Mouse (Mus musculus) embryonic facial prominence, embryonic 14.5 days (tissue): ENCODE measurements around the gene Ptp4a2. TPM values are rescaled to one million over a fixed set of nuclear protein-coding genes. Genes with fewer than 3 reads are reported as not detected.

Experiments used
- ATAC-seq: fragments of 200-750 bp; cut with Nextera tagmentation; 2 replicates; pipeline ENCODE4 v1.8.0; 2017; ENCODE audit warnings: low read depth, moderate number of reproducible peaks, moderate TSS enrichment
- DNase-seq: peaks from one replicate; pipeline ENCODE4 v3.0.0-alpha.2; 2015; ENCODE audit warnings: low spot score
- H3K27ac ChIP-seq: fragments of 300-500 bp; sonication (generic); replicated peaks from 2 replicates; pipeline ENCODE4 v1.5.1; 2014; ENCODE audit warnings: low read depth, mild to moderate bottlenecking, low read length, moderate library complexity
- H3K27me3 ChIP-seq: fragments of 300-500 bp; sonication (generic); replicated peaks from 2 replicates; pipeline ENCODE4 v1.6.1; 2014; ENCODE audit warnings: low read length; ENCODE audit not compliant: control insufficient read depth, insufficient read depth
- H3K36me3 ChIP-seq: fragments of 300-500 bp; sonication (generic); 2 replicates; pipeline ENCODE4 v1.6.1; 2014; ENCODE audit warnings: low read length, mixed read lengths; ENCODE audit not compliant: control insufficient read depth, insufficient read depth
- H3K4me1 ChIP-seq: fragments of 300-500 bp; sonication (generic); 2 replicates; pipeline ENCODE4 v1.6.1; 2014; ENCODE audit warnings: antibody characterized with exemption, low read length; ENCODE audit not compliant: control insufficient read depth, insufficient read depth
- H3K4me2 ChIP-seq: fragments of 300-500 bp; sonication (generic); 2 replicates; pipeline ENCODE4 v1.6.1; 2014; ENCODE audit warnings: low read depth, mild to moderate bottlenecking, low read length, moderate library complexity, mixed read lengths
- H3K4me3 ChIP-seq: fragments of 300-500 bp; sonication (generic); 2 replicates; pipeline ENCODE4 v1.5.1; 2014; ENCODE audit warnings: low read depth, mild to moderate bottlenecking, low read length
- H3K9ac ChIP-seq: fragments of 300-500 bp; sonication (generic); 2 replicates; pipeline ENCODE4 v1.6.1; 2014; ENCODE audit warnings: low read depth, mild to moderate bottlenecking, low read length, moderate library complexity, mixed read lengths
- H3K9me3 ChIP-seq: fragments of 300-500 bp; sonication (generic); 2 replicates; pipeline ENCODE4 v1.6.1; 2016; ENCODE audit warnings: low read length; ENCODE audit not compliant: control insufficient read depth
- WGBS: fragments of 180-500 bp; shearing (Covaris S2); extraction: QIAGEN DNeasy Blood & Tissue Kit; methylation state at CpG from one replicate; pipeline ENCODE4 v1.1.7; 2014; 5-methylcytosine and 5-hydroxymethylcytosine counted together
- polyA plus RNA-seq: library from polyadenylated mRNA; unstranded; fragments of >200 nt; fragmentation: Nextera tagmentation; extraction: Ambion mirVana; gene quantifications from 2 replicates; pipeline ENCODE4 v1.2.1, GENCODE M21; 2014

Ptp4a2 gene
- polyA plus RNA-seq, 1 experiment from 2014 or later = 319 TPM

DNA sequence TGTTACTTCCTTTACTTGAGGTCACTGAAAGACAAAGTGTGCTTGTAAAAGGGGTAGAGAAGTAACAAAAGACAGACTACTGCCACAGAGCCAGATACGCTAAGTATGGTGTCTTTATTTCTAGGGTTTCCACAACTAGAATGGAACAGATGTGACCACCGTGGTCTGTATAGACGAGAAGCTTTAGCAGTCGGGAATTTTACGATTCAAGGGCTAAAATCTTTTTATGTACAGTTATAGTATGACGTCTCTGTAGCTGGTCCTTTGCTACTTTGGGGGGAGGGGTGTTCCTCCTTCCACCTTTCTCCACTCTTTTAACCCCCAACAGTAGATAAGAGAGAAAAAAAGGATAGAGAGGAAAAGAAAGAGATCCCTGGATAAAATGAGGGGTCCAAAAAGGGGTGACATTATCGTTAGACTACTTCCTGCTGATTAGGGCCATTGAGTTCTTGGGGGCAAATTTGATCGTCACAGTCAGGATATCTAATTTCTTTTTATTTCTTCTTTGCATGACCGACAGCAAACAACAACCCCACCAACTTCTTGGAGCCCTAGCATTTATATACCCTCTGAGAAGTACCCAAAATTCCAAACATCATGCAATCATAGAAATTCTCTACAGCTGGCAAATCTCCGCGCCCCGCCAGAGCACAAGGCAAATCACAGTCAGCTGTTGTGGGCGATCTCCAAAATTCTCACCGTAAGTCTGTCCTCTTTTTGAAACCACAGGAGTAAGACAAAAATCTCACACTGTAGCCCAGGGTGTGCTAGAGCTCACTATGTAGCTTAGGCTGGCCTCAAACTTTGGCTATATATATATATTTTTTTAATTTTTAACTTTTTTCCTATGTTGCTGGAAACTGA, 818 bp downstream of the Ptp4a2 start:
- ATAC-seq = no peak
- WGBS = 51% methylated on average over 14 of the region's 14 CpGs
- Histone ChIP-seq H3K27ac (peak overlapping the region; percentile 59; the same call in 1 of the 2 replicates), H3K9ac (no peak overlapping the region), H3K4me1 (peaks cover 13% of the 10 kb centered on the region), H3K9me3 (no peaks in the 10 kb centered on the region), H3K4me3 (0 out of 2 replicates have a peak overlapping the region, but pooled peaks have one; percentile 37), H3K27me3 (no peaks in the 10 kb centered on the region), H3K36me3 (no peaks in the 10 kb centered on the region), H3K4me2 (peak overlapping the region; percentile 63)
- peak; percentile 30 for DNase-seq

DNA sequence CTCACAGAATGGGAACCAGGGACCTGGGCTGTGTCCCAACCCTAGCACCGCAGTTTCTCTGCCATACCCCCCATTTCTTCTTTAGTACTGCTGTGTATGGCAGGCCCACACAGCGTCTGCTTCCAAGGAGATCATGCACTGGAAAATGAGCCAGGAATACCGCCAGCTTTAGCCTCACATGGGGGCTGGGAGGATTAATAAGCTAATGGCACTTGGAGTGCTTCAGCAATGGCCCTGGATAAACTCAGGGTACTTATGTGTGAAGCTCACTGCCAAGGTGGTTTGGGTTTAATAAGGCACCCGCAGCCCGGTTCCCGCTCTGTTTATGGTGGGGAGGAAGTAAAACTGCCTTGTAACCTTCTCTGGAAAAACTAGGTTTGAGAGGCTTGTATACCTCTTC, 6.6 kb downstream of the Ptp4a2 start:
- H3K4me1 ChIP-seq = peaks cover 38% of the 10 kb centered on the region
- no peak overlapping the region for H3K4me3 ChIP-seq
- no peaks in the 10 kb centered on the region for H3K36me3 ChIP-seq
- H3K27me3 ChIP-seq = no peaks in the 10 kb centered on the region
- H3K27ac ChIP-seq = peak overlapping the region; percentile 6; the same call in 1 of the 2 replicates
- WGBS = 62% methylated on average over 6 of the region's 6 CpGs
- no peak overlapping the region for H3K4me2 ChIP-seq
- H3K9ac ChIP-seq = no peak overlapping the region
- DNase-seq = peak; percentile 54
- no peaks in the 10 kb centered on the region for H3K9me3 ChIP-seq
- ATAC-seq = no peak

DNA sequence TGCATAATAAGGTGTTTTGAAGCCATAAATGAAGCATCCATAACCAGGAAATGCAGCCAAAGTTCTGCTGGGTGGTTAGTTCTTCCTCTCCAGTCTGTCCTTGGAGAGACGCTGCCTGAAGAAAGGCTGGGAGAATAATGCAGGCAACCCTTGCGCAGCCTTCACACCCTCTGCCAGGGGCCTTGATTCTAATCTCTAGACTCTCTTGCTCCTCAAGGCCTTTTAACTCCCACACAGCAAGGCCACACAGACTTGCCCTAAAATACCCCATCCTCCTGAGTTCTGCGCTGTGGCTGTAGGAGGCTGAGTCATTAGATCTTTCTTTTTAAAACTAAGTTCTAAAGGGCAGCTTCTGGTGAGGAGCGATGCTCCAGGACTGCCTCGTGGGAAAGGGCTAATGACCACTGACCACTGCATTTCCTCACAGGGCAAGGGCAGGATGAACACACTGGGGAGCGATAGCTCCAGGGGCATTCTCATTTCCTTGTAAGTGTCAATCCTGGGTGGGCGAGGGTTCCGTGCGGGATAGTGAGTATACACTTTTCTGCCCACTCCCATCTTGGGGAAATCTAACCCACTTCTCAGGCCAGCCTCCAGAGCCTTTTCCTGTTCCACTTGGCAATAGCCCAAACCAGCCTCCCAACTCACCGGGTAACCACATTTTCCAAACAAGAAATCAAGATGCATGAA, 7.6 kb downstream of the Ptp4a2 start:
- Histone ChIP-seq H3K4me1 (peaks cover 48% of the 10 kb centered on the region), H3K27me3 (no peaks in the 10 kb centered on the region), H3K4me2 (peak overlapping the region; percentile 80), H3K4me3 (no peak overlapping the region), H3K36me3 (no peaks in the 10 kb centered on the region), H3K27ac (peak overlapping the region; percentile 95), H3K9me3 (no peaks in the 10 kb centered on the region), H3K9ac (no peak overlapping the region)
- DNase-seq = peak; percentile 67
- WGBS = 58% methylated on average over 10 of the region's 10 CpGs
- ATAC-seq = no peak

DNA sequence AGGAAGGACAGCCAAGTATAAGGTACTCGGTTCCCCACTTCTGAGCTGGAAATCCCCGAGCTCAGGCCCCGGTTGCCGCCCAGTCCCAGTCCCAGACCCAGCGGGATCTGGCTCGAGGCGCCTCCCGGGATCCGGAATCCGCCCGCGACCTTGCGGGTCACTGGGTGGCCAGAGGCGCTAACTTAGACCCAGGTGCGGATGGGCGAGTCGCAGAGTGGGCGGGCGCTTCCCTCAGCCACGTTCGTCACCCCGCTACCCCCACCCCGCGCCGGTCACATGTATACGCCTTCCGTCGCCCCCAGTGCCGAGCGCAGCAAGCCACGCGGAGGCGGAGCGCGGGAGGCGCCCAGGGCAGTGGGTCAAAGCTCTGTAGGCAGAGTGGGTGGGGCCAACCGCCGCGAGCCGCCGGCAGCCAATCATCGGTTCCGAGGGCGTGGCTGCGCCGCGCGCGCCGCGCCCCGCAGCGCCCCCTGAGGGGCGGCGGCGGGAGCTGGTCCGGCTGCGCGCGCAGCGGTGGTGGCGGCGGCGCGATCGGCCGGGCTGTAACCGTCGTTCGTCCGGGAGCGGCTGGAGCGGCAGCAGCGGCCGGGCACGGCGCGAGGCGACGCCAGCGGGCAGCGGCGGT, 8.8 kb downstream of the Ptp4a2 start:
- Histone ChIP-seq H3K36me3 (no peaks in the 10 kb centered on the region), H3K9ac (peak overlapping the region; percentile 94), H3K4me3 (peak overlapping the region; percentile 83), H3K27me3 (no peaks in the 10 kb centered on the region), H3K9me3 (no peaks in the 10 kb centered on the region), H3K4me2 (peak overlapping the region; percentile 80), H3K27ac (peak overlapping the region; percentile 95), H3K4me1 (peaks cover 48% of the 10 kb centered on the region)
- DNase-seq (peak; percentile 98), ATAC-seq (peak; percentile 96)
- under 1% methylated on average over 25 of the region's 83 CpGs for WGBS

DNA sequence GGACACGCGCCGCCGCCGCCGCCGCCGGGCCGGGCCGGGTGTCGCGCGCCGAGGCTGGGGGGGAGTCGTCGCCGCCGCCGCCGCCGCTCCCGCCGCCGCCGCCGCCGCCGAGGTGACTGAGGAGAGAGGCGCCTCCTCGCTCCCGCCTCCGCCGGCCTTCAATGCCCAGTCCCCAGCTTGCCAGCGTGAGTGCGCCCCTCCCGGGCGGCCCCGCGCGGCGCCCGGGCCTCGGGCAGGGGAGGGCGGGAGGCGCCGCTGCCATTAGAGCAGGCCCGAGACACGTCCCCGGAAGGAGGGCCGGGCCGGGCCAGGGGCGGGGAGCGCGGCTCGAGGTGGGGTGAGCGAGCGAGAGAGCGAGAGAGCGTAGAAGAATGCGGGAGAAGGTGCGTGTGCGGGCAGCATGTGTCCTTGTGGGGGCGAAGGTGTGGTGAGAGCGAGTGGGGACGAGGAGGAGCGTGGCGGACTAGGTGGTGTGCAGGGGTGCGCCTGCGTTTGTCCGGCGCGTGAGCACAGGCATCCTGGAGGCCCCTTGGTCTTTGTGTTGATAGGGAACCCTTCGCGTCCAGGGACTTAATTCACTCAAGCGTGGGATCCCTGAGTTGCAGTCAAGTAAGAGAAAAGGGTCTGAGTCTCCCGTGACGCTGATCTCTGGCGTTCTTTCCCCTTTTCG, 9.5 kb downstream of the Ptp4a2 start:
- H3K27me3 ChIP-seq = no peaks in the 10 kb centered on the region
- under 1% methylated on average over 32 of the region's 79 CpGs for WGBS
- DNase-seq (peak; percentile 83), ATAC-seq (peak; percentile 85)
- H3K9me3 ChIP-seq = no peaks in the 10 kb centered on the region
- H3K9ac ChIP-seq = peak overlapping the region; percentile 94
- peak overlapping the region; percentile 95 for H3K27ac ChIP-seq
- no peaks in the 10 kb centered on the region for H3K36me3 ChIP-seq
- H3K4me2 ChIP-seq = peak overlapping the region; percentile 80
- peaks cover 48% of the 10 kb centered on the region for H3K4me1 ChIP-seq
- H3K4me3 ChIP-seq = peak overlapping the region; percentile 83

DNA sequence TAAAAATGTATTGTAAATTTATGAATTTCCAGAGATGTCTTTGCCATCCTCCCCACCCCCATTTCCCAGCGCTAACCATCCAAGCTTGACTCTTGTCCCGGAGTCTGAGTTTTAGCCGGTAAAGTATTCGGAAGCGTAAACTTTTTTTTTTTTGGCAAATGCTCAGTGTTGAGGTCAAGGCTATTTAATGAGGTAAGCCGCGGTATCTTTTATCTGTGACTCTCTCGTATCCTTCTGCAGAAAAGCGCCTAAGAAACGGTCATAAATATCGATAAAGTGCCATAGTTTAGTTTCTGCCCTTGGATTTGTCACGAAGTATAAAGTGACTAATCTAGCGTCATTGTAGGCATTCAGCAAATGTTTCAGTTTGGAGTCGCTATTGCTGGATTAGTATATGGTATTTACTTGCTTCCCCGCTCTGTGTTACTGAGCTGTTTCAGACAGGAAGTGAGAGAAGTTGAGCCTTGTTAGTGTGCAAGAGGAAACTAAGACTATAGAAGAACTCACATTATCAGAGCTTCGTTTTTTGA, 10.1 kb downstream of the Ptp4a2 start:
- 2% methylated on average over 16 of the region's 16 CpGs for WGBS
- Histone ChIP-seq H3K9me3 (no peaks in the 10 kb centered on the region), H3K4me2 (peak overlapping the region; percentile 80), H3K4me3 (peak overlapping the region; percentile 83), H3K36me3 (no peaks in the 10 kb centered on the region), H3K9ac (peak overlapping the region; percentile 94), H3K4me1 (peaks cover 48% of the 10 kb centered on the region), H3K27ac (peak overlapping the region; percentile 95), H3K27me3 (no peaks in the 10 kb centered on the region)
- DNase-seq (peak; percentile 55), ATAC-seq (no peak)

DNA sequence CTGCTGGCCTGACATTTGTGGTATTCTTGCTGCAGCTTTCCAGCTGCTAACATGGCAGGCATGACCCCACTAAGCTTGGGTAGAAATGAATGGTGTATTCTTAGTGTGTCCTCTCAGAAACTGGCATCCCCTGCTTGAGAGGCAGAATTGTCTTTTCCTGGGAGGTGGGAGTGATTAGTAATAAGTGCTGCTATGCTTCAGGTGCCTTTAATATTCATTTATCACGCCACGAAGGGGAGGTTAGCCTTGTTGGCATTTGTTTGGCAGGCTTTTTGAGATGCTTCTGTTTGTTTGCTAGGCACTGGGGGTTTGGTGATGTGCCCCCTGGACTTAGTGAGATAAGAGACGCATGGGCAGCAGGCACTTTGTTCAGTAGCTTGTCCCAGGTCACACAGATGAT, 11.3 kb downstream of the Ptp4a2 start:
- ATAC-seq (no peak), DNase-seq (no peak)
- H3K9me3 ChIP-seq = no peaks in the 10 kb centered on the region
- no peak overlapping the region for H3K27ac ChIP-seq
- H3K36me3 ChIP-seq = no peaks in the 10 kb centered on the region
- peak overlapping the region; percentile 30; the same call in 1 of the 2 replicates for H3K9ac ChIP-seq
- H3K27me3 ChIP-seq = no peaks in the 10 kb centered on the region
- 72% methylated on average over 3 of the region's 3 CpGs for WGBS
- H3K4me1 ChIP-seq = peaks cover 45% of the 10 kb centered on the region
- H3K4me3 ChIP-seq = peak overlapping the region; percentile 83
- peak overlapping the region; percentile 80 for H3K4me2 ChIP-seq
